Mouse (Mus musculus) gonadal fat pad, adult 2 months (tissue): ENCODE results near the gene Gm42420. TPM values are rescaled to one million over a fixed set of nuclear protein-coding genes. Genes with fewer than 3 reads are reported as not detected.

Source experiments
- DNase-seq: peaks from one replicate; pipeline ENCODE4 v3.0.0-alpha.2; 2012; ENCODE audit warnings: low read depth
- polyA plus RNA-seq: library from polyadenylated mRNA; depleted of rRNA; stranded (reverse); fragments of >200 nt; gene quantifications from 2 replicates; pipeline ENCODE4 v1.2.3, GENCODE M21; 2012; rRNA removed

Gm42420 gene
- polyA plus RNA-seq, 1 experiment: 0.68 TPM

- DNase-seq: no peak
These were observed 11.6 kb upstream of the Gm42420 start, which contains the start of gene Adck2 for GRCm38 (mm10) chr6:39573791-39574554. TSS of gene Adck2 (plus strand) at chr6:39573873.

GRCm38 (mm10) chr6:39574555-39574869, 11.0 kb upstream of the Gm42420 start:
- DNase-seq: no peak

- no peak for DNase-seq
These were observed 10.6 kb upstream of the Gm42420 start for GRCm38 (mm10) chr6:39574951-39575350.

GRCm38 (mm10) chr6:39579552-39579951, 6.0 kb upstream of the Gm42420 start:
- no peak for DNase-seq

GRCm38 (mm10) chr6:39580558-39580957, 5.0 kb upstream of the Gm42420 start:
- DNase-seq: no peak

- no peak for DNase-seq
These were observed 4.3 kb upstream of the Gm42420 start for GRCm38 (mm10) chr6:39581087-39581784.

- no peak for DNase-seq
These were observed 5.9 kb downstream of the Gm42420 start for GRCm38 (mm10) chr6:39591481-39591880.

GRCm38 (mm10) chr6:39592401-39593214, 7.1 kb downstream of the Gm42420 start, which contains the start of gene Ndufb2:
TSS of gene Ndufb2 (plus strand) at chr6:39592574.
- peak; percentile 90 for DNase-seq

- no peak for DNase-seq
These were observed 15.3 kb downstream of the Gm42420 start for GRCm38 (mm10) chr6:39600851-39601250.

- no peak for DNase-seq
These were observed 16.3 kb downstream of the Gm42420 start for GRCm38 (mm10) chr6:39601828-39602227.

- no peak for DNase-seq
These were observed 19.0 kb downstream of the Gm42420 start for GRCm38 (mm10) chr6:39604565-39604964.

GRCm38 (mm10) chr6:39606056-39606455, 20.5 kb downstream of the Gm42420 start:
- DNase-seq: no peak

GRCm38 (mm10) chr6:39606862-39607261, 21.3 kb downstream of the Gm42420 start:
- no peak for DNase-seq

GRCm38 (mm10) chr6:39607365-39607764, 21.8 kb downstream of the Gm42420 start:
- no peak for DNase-seq

GRCm38 (mm10) chr6:39610207-39610606, 24.7 kb downstream of the Gm42420 start:
- no peak for DNase-seq

GRCm38 (mm10) chr6:39611296-39611695, 25.7 kb downstream of the Gm42420 start:
- no peak for DNase-seq

Other genes starting within 250 kb of the Gm42420 start
- gene Slc37a3, start 208.1 kb upstream of the Gm42420 start, polyA plus RNA-seq: 34.3 and 45.3 TPM in 2 replicates
- 3.8 and 4.4 TPM in 2 replicates for gene Rab19, start 204.6 kb upstream of the Gm42420 start, polyA plus RNA-seq
- 93.7 and 102 TPM in 2 replicates for gene Mkrn1, start 165.3 kb upstream of the Gm42420 start, polyA plus RNA-seq
- 11.2 and 12.0 TPM in 2 replicates for gene Dennd2a, start 27.9 kb upstream of the Gm42420 start, polyA plus RNA-seq
- 11.7 and 14.6 TPM in 2 replicates for gene Adck2, start 11.9 kb upstream of the Gm42420 start, polyA plus RNA-seq
- 200 and 365 TPM in 2 replicates for gene Ndufb2, start 6.8 kb downstream of the Gm42420 start, polyA plus RNA-seq
- 14.4 and 14.8 TPM in 2 replicates for gene Braf, start 139.7 kb downstream of the Gm42420 start, polyA plus RNA-seq
- gene Mrps33, start 225.2 kb downstream of the Gm42420 start, polyA plus RNA-seq: 125 and 129 TPM in 2 replicates